Mouse (Mus musculus) C2C12 (cell line): ENCODE data around the gene Fam107b.

Experiments
- CTCF ChIP-seq: IDR thresholded peaks from one replicate; pipeline ENCODE4 v1.5.1; 2011; ENCODE audit not compliant: control insufficient read depth, insufficient read depth, insufficient read length
- FOSL1 ChIP-seq: IDR thresholded peaks from one replicate; pipeline ENCODE4 v1.8.0; 2011; ENCODE audit warnings: mild to moderate bottlenecking, low read length; ENCODE audit not compliant: poor library complexity, insufficient read depth, severe bottlenecking
- MAX ChIP-seq: IDR thresholded peaks from one replicate; pipeline ENCODE4 v1.6.1; 2011; ENCODE audit warnings: mild to moderate bottlenecking, control low read depth
- MYOG ChIP-seq: IDR thresholded peaks from one replicate; pipeline ENCODE4 v1.6.1; 2011; ENCODE audit not compliant: control insufficient read depth, insufficient read length; ENCODE audit errors: extremely low read depth
- USF1 ChIP-seq: IDR thresholded peaks from one replicate; pipeline ENCODE4 v1.6.1; 2011; ENCODE audit warnings: low read depth, mild to moderate bottlenecking, control low read depth, moderate library complexity

DNA sequence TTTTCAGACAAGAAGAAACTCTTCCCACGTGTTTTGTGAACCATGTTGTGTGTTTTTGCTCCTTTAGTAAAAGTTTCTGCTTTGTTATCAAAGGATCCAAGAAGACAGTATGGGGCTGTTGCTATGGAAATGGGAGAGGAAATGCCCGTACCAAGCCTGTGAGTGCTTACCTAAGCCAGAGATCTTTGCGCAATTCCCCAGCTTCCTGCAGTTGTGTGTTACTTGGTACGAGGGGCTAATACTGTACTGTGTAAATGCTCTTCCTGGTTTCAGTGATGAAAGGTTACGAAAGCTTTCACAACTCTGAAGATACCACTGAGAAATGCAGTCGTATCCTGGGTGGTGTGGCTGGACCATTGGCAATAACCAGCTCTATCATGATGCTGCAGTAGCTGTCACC lies 93.8 kb downstream of the Fam107b start:
- TF ChIP-seq CTCF (no peak), MAX (no peak), MYOG (no peak), USF1 (no peak), FOSL1 (no peak)
